Mouse (Mus musculus): ENCODE measurements at regions not wholly inside any gene's neighbourhood (a gene's known extent, or its start where the extent isn't known, plus 50 kb on each side); places are given as distances from the start of the nearest gene placed in this dataset.

DNA sequence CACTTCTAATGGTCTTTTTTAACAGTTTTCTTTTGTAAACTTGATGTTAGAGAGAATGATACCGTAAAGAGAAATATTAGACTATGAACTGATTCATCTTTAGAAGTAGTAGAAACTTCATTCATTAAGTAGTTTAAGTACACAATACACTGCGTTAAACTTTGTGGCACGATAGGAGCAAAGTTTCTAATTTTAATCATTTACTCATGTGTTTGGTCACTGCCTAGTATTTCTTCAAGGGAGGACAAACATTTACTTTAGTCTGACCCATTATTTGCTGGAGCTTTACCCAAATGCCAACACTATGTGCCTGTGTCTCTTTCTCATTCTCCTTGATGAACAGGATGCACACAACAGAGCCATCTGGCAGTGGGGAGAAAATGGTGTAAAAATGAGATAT is 200.6 kb downstream of the Chm start:
- in situ Hi-C loops (cut with MboI; ENCODE audit: low sequenced_read_pairs) = no loop called here

DNA sequence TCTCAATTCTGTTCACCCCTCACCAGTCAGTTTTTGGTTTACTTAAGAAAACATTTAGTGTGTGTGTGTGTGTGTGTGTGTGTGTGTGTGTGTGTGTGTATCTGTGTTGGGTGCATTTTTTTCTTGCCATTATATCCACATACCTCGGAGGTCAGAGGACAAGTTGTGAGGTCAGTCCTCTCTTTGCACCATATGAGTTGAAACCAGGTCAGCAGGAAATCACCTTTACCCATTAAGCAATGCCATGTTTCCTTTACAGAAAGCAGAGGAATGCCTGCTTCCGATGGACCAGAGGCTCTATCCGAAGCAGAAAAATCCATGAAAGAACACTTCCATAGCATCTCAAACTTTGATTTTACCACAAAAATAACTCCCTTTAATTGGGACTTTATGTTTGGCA is 201.2 kb downstream of the Chm start:
- in situ Hi-C loops (cut with MboI; ENCODE audit: low sequenced_read_pairs) = no loop called here

DNA sequence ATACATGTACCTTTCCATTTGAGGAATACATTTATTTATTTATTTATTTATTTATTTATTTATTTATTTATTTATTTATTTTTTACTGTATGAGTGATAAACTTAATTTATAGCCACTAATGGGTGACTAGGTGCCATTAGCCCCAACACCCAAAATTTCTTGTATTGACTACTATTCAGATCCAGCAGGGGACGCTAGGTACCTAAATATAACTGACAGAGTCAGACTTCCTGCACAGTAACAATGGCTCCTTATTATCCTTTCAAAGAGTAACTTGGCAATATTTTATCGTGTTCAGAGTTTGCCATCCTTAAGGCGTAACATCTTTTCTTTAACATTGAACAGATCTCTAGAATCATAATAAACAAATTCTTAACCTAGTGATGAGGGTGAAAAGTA is 206.7 kb downstream of the Chm start:
- in situ Hi-C loops (cut with MboI; ENCODE audit: low sequenced_read_pairs) = no loop called here

DNA sequence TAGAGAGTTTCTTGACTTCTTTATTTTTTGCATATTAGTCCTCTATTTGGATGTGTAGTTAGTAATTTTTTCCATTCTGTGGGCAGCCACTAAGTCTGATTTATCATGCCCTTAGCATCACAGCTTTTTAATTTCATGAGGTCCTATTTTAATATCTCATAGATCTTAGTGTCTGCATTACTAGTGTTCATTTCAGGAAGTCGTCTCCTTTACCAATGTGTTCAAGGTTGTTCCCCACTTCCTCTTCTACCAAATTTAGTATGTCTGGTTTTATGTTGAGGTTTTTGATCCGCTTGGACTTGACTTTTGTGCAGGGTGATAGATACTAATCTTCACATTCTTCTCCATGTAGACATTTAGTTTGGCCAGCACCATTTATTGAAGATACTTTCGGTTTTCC is 221.2 kb downstream of the Chm start:
- in situ Hi-C loops (cut with MboI; ENCODE audit: low sequenced_read_pairs) = no loop called here

DNA sequence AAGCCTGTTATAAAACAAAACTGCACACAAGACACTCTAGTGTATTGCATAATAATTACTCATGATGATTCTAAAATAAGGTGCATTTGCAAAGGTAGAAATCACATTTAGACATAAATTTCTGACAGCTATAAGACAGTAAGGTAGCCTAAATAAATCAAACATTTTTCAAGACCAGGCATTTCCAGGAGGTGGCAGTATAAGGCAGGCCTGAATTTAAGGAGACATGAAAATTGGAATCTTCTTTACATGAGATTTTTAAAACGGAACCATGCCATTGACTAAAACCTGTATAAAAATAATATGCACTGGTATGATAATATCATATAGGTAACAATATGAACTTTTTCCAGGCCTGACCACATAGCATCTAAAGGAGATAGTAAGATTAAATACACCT is 235.5 kb downstream of the Chm start:
- in situ Hi-C loops (cut with MboI; ENCODE audit: low sequenced_read_pairs) = no loop called here

DNA sequence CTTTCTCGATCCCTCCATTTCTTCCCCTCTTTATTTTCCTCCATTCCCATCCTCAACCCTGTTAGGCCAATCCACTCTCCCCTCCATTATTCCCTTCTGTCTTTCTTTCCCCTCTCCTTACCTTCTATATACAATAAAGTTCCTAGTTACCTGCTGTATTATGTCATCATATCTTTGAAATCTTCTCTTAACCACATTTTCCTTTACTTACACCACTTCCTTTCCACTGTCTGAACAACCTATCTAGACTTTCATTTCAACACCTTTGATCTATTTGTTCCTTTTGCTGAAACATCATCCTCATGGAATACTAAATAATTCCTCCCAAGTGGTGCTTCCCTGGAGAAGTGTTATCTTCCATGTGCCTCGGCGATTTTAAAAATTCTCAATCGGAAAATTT is 237.8 kb downstream of the Chm start:
- in situ Hi-C loops (cut with MboI; ENCODE audit: low sequenced_read_pairs) = no loop called here

DNA sequence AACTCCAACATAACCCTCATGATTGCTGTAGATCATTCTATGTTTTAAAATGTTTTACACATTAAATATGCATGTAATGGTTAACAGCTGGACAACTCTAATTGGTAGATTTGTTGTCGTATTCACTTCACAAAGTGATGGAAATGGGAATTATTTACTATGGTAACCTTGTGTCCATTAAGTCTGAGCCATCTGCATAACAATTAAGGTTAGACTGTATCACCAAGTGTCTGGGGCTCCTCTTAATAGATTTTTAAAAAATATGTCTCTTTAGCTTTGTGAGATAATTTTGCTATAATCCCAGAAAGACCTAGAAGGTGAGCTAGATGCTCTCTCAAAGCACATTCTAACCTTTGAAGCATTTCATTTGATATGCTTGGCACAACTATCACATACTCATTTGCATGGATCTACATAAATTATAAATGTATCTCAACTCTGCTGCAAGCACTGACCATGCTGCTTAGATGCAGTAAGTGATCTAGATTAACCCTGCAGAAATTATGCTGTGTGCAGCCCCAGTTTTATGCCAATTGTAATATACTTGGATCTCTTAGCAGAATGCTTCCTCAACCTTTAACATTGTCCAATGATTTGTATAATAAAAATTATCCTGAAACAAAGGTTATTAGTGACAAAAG is 227.2 kb upstream of the Pof1b start:
- in situ Hi-C loops (cut with MboI; ENCODE audit: low sequenced_read_pairs) = no loop called here

DNA sequence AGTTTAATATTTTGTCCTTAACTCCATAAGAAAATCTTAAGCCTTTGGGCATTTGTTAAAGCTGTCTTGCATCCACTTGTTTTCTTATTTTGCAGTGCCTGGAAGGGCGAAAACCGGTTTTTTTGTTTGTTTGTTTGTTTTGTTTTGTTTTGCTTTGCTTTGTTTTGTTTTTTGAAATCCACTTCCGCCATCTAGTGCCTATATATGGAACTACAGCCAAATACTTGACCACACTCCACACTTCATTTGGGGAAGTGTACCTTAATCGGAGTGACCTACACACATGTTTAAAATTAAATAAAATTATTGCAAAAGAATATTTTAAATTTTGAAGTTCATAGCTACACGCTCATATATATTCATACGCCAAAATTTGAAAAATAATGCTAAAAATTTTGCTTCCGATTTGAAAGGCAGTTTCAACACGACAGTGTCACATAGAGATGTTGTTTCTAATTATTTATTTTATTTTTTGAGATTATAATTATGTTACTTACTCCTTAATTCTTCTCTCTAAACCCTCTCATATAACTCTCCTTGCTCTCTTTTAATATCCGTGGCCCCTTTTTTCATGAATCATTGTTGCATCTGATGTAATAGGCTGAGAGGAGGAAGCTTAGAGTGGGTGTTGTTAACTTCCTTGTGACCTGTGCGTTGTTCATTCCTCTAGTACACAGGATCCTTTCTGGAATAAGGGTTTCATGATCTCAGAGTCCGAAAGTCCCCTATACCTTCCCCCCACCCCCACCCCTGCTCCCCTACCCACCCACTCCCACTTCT is 205.4 kb upstream of the Pof1b start:
- in situ Hi-C loops (cut with MboI; ENCODE audit: low sequenced_read_pairs) = loop anchor here (25.0 kb wide), 1 partner anchor 367 kb away; no protein-coding TSS in a partner anchor

DNA sequence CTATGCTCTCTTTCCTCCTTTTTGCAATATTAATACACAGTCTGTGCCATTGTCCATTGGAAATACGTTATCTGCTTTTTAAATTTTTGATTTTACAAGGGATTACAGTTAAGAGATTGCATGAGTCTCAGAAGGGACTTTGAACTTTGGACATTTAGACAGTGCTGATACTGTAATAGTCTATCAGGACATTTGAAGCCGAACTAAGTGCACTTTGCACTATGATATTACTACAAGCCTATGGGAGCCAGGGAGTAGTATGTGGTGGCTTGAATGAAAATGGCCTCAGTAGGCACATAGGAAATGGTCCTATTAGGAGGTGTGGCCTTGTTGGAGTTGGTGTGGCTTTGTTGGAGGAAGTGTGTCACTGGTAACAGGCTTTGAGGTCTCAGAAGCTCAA is 188.1 kb upstream of the Pof1b start:
- in situ Hi-C loops (cut with MboI; ENCODE audit: low sequenced_read_pairs) = no loop called here
